Mouse (Mus musculus) testis, adult 2 months (tissue): ENCODE measurements around the gene Pcdh7. TPM values are rescaled to one million over a fixed set of nuclear protein-coding genes. Genes with fewer than 3 reads are reported as not detected.

Experiments
- H3K27ac ChIP-seq: fragments of 200-500 bp; 2 replicates; pipeline ENCODE4 v1.5.1; 2012; ENCODE audit warnings: low read depth, low read length; ENCODE audit not compliant: control insufficient read depth, insufficient read depth
- H3K27me3 ChIP-seq: fragments of 200-500 bp; 2 replicates; pipeline ENCODE4 v1.6.1; 2012; ENCODE audit warnings: mild to moderate bottlenecking, low read length, moderate library complexity; ENCODE audit not compliant: control insufficient read depth, insufficient read depth
- H3K36me3 ChIP-seq: fragments of 200-500 bp; 2 replicates; pipeline ENCODE4 v1.6.1; 2012; ENCODE audit warnings: mild to moderate bottlenecking, low read length; ENCODE audit not compliant: control insufficient read depth, insufficient read depth
- H3K4me1 ChIP-seq: fragments of 200-500 bp; 2 replicates; pipeline ENCODE4 v1.6.1; 2012; ENCODE audit warnings: low read length; ENCODE audit not compliant: control insufficient read depth, insufficient read depth
- H3K4me3 ChIP-seq: fragments of 200-500 bp; 2 replicates; pipeline ENCODE4 v1.5.1; 2012; ENCODE audit warnings: low read depth, mild to moderate bottlenecking, low read length, moderate library complexity, mixed read lengths; ENCODE audit not compliant: control insufficient read depth
- CTCF ChIP-seq: fragments of 200-500 bp; IDR thresholded peaks from 2 replicates; pipeline ENCODE4 v1.5.1; 2012; ENCODE audit warnings: low read depth, mild to moderate bottlenecking, inconsistent platforms, low read length, moderate library complexity; ENCODE audit not compliant: control insufficient read depth, insufficient read depth, insufficient replicate concordance
- POLR2A ChIP-seq: fragments of 200-500 bp; IDR thresholded peaks from 2 replicates; pipeline ENCODE4 v1.6.1; 2012; ENCODE audit warnings: low read depth, mild to moderate bottlenecking, inconsistent platforms, low read length, moderate library complexity; ENCODE audit not compliant: control insufficient read depth
- polyA plus RNA-seq: library from polyadenylated mRNA; depleted of rRNA; stranded (reverse); fragments of >200 nt; gene quantifications from 2 replicates; pipeline ENCODE4 v1.2.3, GENCODE M21; 2012

The Pcdh7 gene
- polyA plus RNA-seq, 1 experiment = 0.58 TPM

DNA sequence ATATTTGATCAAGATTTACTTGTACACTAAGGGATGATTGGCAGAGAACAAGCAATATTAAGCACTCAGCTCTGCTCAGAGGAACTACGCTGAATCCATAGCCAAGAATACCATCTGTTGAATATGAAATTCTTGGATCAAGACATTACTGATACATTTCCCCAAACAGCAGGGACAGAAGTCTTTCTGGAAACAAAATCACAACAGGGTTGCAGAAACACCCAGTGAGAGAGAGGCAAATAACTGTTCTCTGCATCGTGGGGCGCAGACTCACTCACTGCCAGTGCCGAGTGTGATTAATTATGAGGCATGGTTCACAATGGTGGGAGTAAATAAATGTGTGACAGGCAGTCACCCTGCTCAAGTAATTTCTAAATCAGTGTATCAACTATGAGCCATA, 363.3 kb downstream of the Pcdh7 start:
- H3K36me3 ChIP-seq = no peaks in the 10 kb centered on the region
- H3K27ac ChIP-seq = no peak overlapping the region
- no peaks in the 10 kb centered on the region for H3K27me3 ChIP-seq
- no peak for TF ChIP-seq POLR2A
- no peaks in the 10 kb centered on the region for H3K4me1 ChIP-seq
- H3K4me3 ChIP-seq = no peak overlapping the region

DNA sequence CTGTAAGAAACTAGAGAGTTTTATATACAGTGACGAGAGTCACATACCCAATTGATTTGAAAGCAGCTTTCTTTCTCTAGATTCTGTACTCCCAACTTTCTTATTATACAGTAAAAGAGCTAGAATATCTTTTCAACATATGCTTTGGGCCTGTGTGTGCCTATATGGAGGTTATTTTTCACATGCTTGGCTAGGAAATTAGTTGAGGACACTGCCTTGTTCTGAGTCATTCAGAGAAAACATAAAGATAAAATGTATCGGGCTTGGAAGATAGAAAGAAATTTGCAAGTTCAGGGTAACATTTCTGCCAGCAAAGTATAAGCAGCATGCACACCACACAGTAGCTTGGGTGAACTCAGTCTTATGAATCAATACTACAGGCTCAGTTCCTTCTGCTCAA, 364.5 kb downstream of the Pcdh7 start:
- no peaks in the 10 kb centered on the region for H3K27me3 ChIP-seq
- H3K36me3 ChIP-seq = no peaks in the 10 kb centered on the region
- no peak overlapping the region for H3K27ac ChIP-seq
- TF ChIP-seq CTCF (no peak), POLR2A (no peak)
- no peak overlapping the region for H3K4me3 ChIP-seq
- H3K4me1 ChIP-seq = no peaks in the 10 kb centered on the region

DNA sequence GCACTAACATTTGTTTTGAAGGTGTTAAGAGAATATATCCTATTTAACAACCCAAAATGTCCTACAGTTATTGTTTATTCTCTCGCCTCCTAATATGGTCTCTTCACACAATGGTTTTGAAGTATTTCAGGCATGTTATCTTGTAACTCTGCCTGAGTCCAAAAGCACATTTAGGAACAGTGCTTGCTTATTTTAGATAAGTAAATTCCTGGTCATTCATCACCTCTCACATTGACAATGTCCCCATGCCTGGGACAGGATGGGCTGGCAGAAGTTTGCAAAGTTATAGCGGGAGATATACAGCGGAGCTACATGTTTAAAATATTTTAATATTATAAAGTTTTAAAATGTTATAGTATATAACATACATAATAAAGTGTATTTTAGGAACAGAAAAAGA, 365.3 kb downstream of the Pcdh7 start:
- no peaks in the 10 kb centered on the region for H3K27me3 ChIP-seq
- H3K36me3 ChIP-seq = no peaks in the 10 kb centered on the region
- no peak for TF ChIP-seq CTCF
- TF ChIP-seq POLR2A = no peak
- no peak overlapping the region for H3K27ac ChIP-seq
- H3K4me1 ChIP-seq = no peaks in the 10 kb centered on the region
- no peak overlapping the region for H3K4me3 ChIP-seq

DNA sequence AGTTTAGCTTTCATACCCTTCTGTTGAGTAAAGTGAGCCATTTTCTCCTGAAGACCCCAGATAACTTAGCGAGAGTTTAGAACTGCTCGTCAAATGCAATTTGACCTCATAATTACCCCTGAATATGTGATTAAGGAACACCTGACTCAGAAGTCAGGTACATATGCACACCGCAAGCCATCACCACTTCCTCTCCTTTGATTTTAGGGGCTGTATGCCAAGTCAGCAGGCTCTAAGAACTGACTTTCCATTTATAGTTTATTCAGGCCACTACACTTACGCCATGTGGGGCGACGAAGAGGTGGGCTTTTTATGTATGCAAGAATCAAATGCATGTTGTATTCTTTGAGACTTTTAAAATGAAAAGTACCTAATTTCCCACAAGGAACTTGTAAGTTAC, 366.2 kb downstream of the Pcdh7 start:
- Histone ChIP-seq H3K27ac (no peak overlapping the region), H3K27me3 (no peaks in the 10 kb centered on the region), H3K4me1 (no peaks in the 10 kb centered on the region), H3K36me3 (no peaks in the 10 kb centered on the region), H3K4me3 (no peak overlapping the region)
- TF ChIP-seq POLR2A (no peak), CTCF (no peak)

DNA sequence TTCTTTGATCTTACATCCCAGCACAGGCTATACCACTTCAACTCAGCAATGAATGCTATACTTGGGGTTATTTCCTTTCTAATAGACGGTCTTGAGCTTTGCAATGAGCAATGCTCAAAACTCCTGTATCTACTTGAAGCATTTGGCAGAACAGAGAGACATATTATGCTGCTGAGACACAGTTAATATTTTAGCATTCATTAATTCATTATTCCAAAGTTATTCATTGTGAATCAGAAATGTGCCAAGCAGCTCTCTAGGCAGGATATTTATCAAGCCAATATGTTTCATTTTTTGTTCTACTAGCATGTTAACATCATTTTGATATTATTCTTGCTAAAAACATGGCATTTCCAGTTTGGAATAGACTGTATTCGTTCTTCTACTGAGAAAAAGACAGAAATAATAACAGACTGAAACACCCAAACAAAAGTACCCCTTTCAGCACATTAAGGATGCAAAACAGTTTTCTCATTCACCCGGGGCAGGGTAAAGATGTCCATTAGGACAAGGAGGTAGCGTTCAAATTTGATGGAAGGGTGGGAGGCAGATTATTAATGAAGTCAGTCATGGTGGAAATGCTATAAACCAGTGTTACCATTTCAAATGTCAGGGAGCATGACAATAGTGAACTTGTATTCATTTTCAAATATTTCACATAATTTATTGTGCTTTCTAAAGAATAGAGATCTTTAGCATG, 391.0 kb downstream of the Pcdh7 start:
- no peaks in the 10 kb centered on the region for H3K27me3 ChIP-seq
- no peaks in the 10 kb centered on the region for H3K4me1 ChIP-seq
- no peaks in the 10 kb centered on the region for H3K36me3 ChIP-seq
- TF ChIP-seq CTCF (no peak), POLR2A (no peak)
- no peak overlapping the region for H3K27ac ChIP-seq
- no peak overlapping the region for H3K4me3 ChIP-seq

DNA sequence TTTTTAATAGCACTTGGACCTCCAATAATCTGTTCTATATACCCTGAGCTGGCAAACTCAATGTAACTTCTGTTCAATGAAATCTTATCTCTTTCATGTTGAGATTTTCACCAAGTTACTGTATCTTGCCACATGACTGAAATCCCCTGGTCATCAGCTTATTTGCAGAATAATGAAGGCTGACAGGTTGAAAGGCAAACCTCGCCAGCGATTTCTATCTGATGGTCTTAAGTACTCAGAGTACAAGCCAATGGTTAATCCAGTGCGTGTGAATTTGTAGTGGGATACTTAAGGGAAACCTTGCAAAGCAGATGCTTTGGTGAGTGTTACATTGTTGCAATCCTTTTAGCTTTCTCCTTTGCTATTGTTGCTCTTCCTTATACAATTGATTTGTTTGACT, 398.3 kb downstream of the Pcdh7 start:
- no peak overlapping the region for H3K27ac ChIP-seq
- TF ChIP-seq POLR2A (no peak), CTCF (no peak)
- no peak overlapping the region for H3K4me3 ChIP-seq
- no peaks in the 10 kb centered on the region for H3K4me1 ChIP-seq
- H3K36me3 ChIP-seq = no peaks in the 10 kb centered on the region
- H3K27me3 ChIP-seq = no peaks in the 10 kb centered on the region

DNA sequence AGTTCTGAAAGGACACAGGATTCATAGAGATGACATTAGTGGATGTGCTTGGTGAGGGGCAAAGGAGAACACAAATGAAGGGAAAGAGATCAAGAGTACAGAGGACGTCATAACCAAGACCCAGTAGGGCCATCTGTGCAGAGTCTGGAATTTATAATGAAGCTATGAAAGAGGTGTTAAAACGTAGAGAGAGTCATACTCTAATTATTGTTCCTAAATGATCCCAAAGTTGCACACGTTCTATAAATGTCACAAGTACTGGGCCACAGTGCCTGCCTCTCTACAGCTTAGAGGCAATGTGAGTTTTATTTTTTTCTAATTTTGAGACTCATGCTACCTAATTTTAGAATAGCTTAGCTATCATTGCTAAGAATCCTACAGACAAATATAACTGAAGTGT, 400.1 kb downstream of the Pcdh7 start:
- no peaks in the 10 kb centered on the region for H3K36me3 ChIP-seq
- H3K27me3 ChIP-seq = no peaks in the 10 kb centered on the region
- no peak overlapping the region for H3K27ac ChIP-seq
- H3K4me1 ChIP-seq = no peaks in the 10 kb centered on the region
- H3K4me3 ChIP-seq = no peak overlapping the region
- no peak for TF ChIP-seq CTCF
- TF ChIP-seq POLR2A = no peak

DNA sequence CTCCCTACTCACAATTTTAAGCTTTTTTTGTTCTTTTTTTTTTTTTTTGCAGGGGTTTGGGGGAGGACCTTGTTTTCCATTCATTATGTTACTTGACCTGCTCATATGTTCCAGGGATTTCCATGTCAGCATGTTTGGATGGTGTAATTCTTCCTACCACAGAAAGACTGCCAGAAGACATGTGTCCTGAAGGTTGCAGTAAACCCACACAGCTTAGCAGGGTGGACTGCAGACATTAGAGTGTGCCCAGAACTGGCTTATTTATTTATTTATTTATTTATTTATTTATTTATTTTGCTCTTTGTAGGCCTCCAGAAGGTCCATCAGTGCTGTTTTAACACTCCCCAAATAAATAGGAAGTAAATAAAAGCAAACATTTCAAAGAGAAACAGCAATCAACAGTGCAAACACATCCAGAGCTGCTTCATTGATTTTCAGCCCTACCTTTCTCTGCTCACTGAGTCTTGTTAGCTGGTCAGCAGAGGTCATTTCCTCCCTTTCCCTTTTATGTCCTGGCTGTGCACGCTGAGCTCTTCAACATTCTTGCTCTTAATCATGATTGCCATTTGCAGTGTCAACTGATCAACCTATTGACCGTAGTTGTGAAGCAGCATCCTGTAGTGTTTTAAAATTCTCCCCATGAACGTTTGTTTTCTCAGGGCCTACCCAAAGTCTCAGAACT, 401.3 kb downstream of the Pcdh7 start:
- no peaks in the 10 kb centered on the region for H3K27me3 ChIP-seq
- H3K27ac ChIP-seq = no peak overlapping the region
- TF ChIP-seq POLR2A (no peak), CTCF (no peak)
- no peaks in the 10 kb centered on the region for H3K36me3 ChIP-seq
- H3K4me1 ChIP-seq = no peaks in the 10 kb centered on the region
- H3K4me3 ChIP-seq = no peak overlapping the region
